Mouse (Mus musculus) liver, embryonic 11.5 days (tissue): ENCODE measurements around the gene Acot4. TPM values are rescaled to one million over a fixed set of nuclear protein-coding genes. Genes with fewer than 3 reads are reported as not detected.
A peak's percentile ranks its signal among the peaks of the same experiment; 100 is the strongest.
"Not testable (repeated sequence)": the region's sequence is repeated elsewhere in the genome, so short reads cannot be mapped to it uniquely, and the experiment has no call there.

ENCODE experiments used
- ATAC-seq: fragments of 200-750 bp; cut with Nextera tagmentation; replicated peaks from 2 replicates; pipeline ENCODE4 v1.8.0; 2017; ENCODE audit warnings: moderate number of reproducible peaks, mild to moderate bottlenecking, moderate TSS enrichment, moderate library complexity; ENCODE audit not compliant: low FRiP score
- DNase-seq: peaks from one replicate; pipeline ENCODE4 v3.0.0-alpha.2; 2017; ENCODE audit warnings: low spot score
- H3K27ac ChIP-seq: fragments of 300-500 bp; sonication (generic); 2 replicates; pipeline ENCODE4 v1.5.1; 2014; ENCODE audit warnings: mild to moderate bottlenecking, low read depth, low read length, control low read depth
- H3K27me3 ChIP-seq: fragments of 300-500 bp; sonication (generic); replicated peaks from 2 replicates; pipeline ENCODE4 v1.6.1; 2014; ENCODE audit warnings: low read length, mixed read lengths; ENCODE audit not compliant: control insufficient read depth, insufficient read depth
- H3K36me3 ChIP-seq: fragments of 300-500 bp; sonication (generic); 2 replicates; pipeline ENCODE4 v1.6.1; 2014; ENCODE audit warnings: mild to moderate bottlenecking, low read length, moderate library complexity, mixed read lengths; ENCODE audit not compliant: control insufficient read depth, insufficient read depth
- H3K4me1 ChIP-seq: fragments of 300-500 bp; sonication (generic); replicated peaks from 2 replicates; pipeline ENCODE4 v1.6.1; 2014; ENCODE audit warnings: low read length, mixed read lengths; ENCODE audit not compliant: control insufficient read depth, insufficient read depth
- H3K4me2 ChIP-seq: fragments of 300-500 bp; sonication (generic); 2 replicates; pipeline ENCODE4 v1.6.1; 2014; ENCODE audit warnings: mild to moderate bottlenecking, control low read depth, moderate library complexity
- H3K4me3 ChIP-seq: fragments of 300-500 bp; sonication (generic); 2 replicates; pipeline ENCODE4 v1.5.1; 2014; ENCODE audit warnings: low read depth, low read length, control low read depth
- H3K9ac ChIP-seq: fragments of 300-500 bp; sonication (generic); 2 replicates; pipeline ENCODE4 v1.6.1; 2014; ENCODE audit warnings: low read depth, low read length, control low read depth
- H3K9me3 ChIP-seq: fragments of 300-500 bp; sonication (generic); 2 replicates; pipeline ENCODE4 v1.6.1; 2016; ENCODE audit warnings: low read length, inconsistent platforms, mixed read lengths; ENCODE audit not compliant: control insufficient read depth
- WGBS: fragments of 180-500 bp; shearing (Covaris S2); extraction: QIAGEN DNeasy Blood & Tissue Kit; methylation state at CpG from one replicate; pipeline ENCODE4 v1.1.7; 2014; 5-methylcytosine and 5-hydroxymethylcytosine counted together
- polyA plus RNA-seq: library from polyadenylated mRNA; unstranded; fragments of >200 nt; fragmentation: Nextera tagmentation; extraction: Ambion mirVana; gene quantifications from 2 replicates; pipeline ENCODE4 v1.2.1, GENCODE M21; 2014

Acot4 gene
- polyA plus RNA-seq, 1 experiment from 2014 or later = 8.4 TPM

GRCm38 (mm10) chr12:84060946-84061345, 22.8 kb downstream of the Acot4 start:
- no peak for ATAC-seq

GRCm38 (mm10) chr12:84062336-84062735, 24.2 kb downstream of the Acot4 start:
- no peaks in the 10 kb centered on the region for H3K9me3 ChIP-seq
- 85% methylated on average over 20 of the region's 20 CpGs for WGBS
- H3K4me3 ChIP-seq = no peak overlapping the region
- no peak overlapping the region for H3K9ac ChIP-seq
- no peak overlapping the region for H3K27ac ChIP-seq
- DNase-seq = no peak
- H3K4me1 ChIP-seq = no peaks in the 10 kb centered on the region
- no peaks in the 10 kb centered on the region for H3K36me3 ChIP-seq
- no peak for ATAC-seq
- no peak overlapping the region for H3K4me2 ChIP-seq
- H3K27me3 ChIP-seq = 0 out of 2 replicates have a peak, but pooled peaks cover 4% of the 10 kb centered on the region

More at GRCm38 (mm10) chr12:84060946-84061345, 22.8 kb downstream of the Acot4 start:
- Histone ChIP-seq H3K4me3 (no peak overlapping the region), H3K4me1 (no peaks in the 10 kb centered on the region), H3K9me3 (no peaks in the 10 kb centered on the region), H3K27ac (no peak overlapping the region), H3K4me2 (no peak overlapping the region), H3K36me3 (no peaks in the 10 kb centered on the region), H3K9ac (no peak overlapping the region), H3K27me3 (no peaks in the 10 kb centered on the region)
- WGBS = 13% methylated on average over 2 of the region's 2 CpGs
- DNase-seq = no peak

GRCm38 (mm10) chr12:84063228-84063627, 25.0 kb downstream of the Acot4 start:
- ATAC-seq (no peak), DNase-seq (no peak)
- Histone ChIP-seq H3K4me1 (no peaks in the 10 kb centered on the region), H3K27me3 (peaks cover 9% of the 10 kb centered on the region), H3K4me2 (no peak overlapping the region), H3K9ac (no peak overlapping the region), H3K27ac (no peak overlapping the region), H3K36me3 (no peaks in the 10 kb centered on the region), H3K9me3 (no peaks in the 10 kb centered on the region), H3K4me3 (no peak overlapping the region)
- 64% methylated on average over 5 of the region's 5 CpGs for WGBS

GRCm38 (mm10) chr12:84063833-84064232, 25.7 kb downstream of the Acot4 start:
- no peaks in the 10 kb centered on the region for H3K4me1 ChIP-seq
- H3K9ac ChIP-seq = no peak overlapping the region
- H3K36me3 ChIP-seq = no peaks in the 10 kb centered on the region
- H3K27ac ChIP-seq = no peak overlapping the region
- no peaks in the 10 kb centered on the region for H3K9me3 ChIP-seq
- H3K4me3 ChIP-seq = no peak overlapping the region
- no peak overlapping the region for H3K4me2 ChIP-seq
- WGBS = 69% methylated on average over 2 of the region's 2 CpGs
- DNase-seq (no peak), ATAC-seq (no peak)
- H3K27me3 ChIP-seq = peaks cover 15% of the 10 kb centered on the region

- ATAC-seq = no peak
- H3K4me3 ChIP-seq = no peak overlapping the region
- no peaks in the 10 kb centered on the region for H3K4me1 ChIP-seq
- no peak overlapping the region for H3K4me2 ChIP-seq
- peaks cover 23% of the 10 kb centered on the region for H3K27me3 ChIP-seq
- DNase-seq = no peak
- H3K9me3 ChIP-seq = no peaks in the 10 kb centered on the region
- no peak overlapping the region for H3K9ac ChIP-seq
- no peak overlapping the region for H3K27ac ChIP-seq
- WGBS = 68% methylated on average over 8 of the region's 8 CpGs
- H3K36me3 ChIP-seq = no peaks in the 10 kb centered on the region
Observed at GRCm38 (mm10) chr12:84064621-84065020, 26.4 kb downstream of the Acot4 start.

GRCm38 (mm10) chr12:84067752-84068151, 29.6 kb downstream of the Acot4 start:
- DNase-seq (no peak), ATAC-seq (no peak)
- H3K4me1 ChIP-seq = no peaks in the 10 kb centered on the region
- H3K4me2 ChIP-seq = no peak overlapping the region
- no peaks in the 10 kb centered on the region for H3K9me3 ChIP-seq
- no peaks in the 10 kb centered on the region for H3K36me3 ChIP-seq
- H3K9ac ChIP-seq = no peak overlapping the region
- WGBS = 68% methylated on average over 4 of the region's 4 CpGs
- H3K4me3 ChIP-seq = no peak overlapping the region
- H3K27me3 ChIP-seq = peaks cover 40% of the 10 kb centered on the region
- no peak overlapping the region for H3K27ac ChIP-seq

- Histone ChIP-seq H3K9me3 (no peaks in the 10 kb centered on the region), H3K36me3 (no peaks in the 10 kb centered on the region), H3K9ac (no peak overlapping the region), H3K27me3 (peaks cover 40% of the 10 kb centered on the region), H3K27ac (no peak overlapping the region), H3K4me1 (no peaks in the 10 kb centered on the region), H3K4me2 (no peak overlapping the region), H3K4me3 (no peak overlapping the region)
- ATAC-seq (no peak), DNase-seq (no peak)
- WGBS = 61% methylated on average over 8 of the region's 8 CpGs
Observed at GRCm38 (mm10) chr12:84068296-84068695, 30.1 kb downstream of the Acot4 start.

GRCm38 (mm10) chr12:84068986-84069385, 30.8 kb downstream of the Acot4 start, which contains the start of gene Acot5:
Gene Acot5 (plus strand): TSS chr12:84069325.
- no peak for DNase-seq
- WGBS = 46% methylated on average over 9 of the region's 9 CpGs
- H3K9me3 ChIP-seq = no peaks in the 10 kb centered on the region
- H3K27me3 ChIP-seq = peaks cover 40% of the 10 kb centered on the region
- H3K36me3 ChIP-seq = no peaks in the 10 kb centered on the region
- peak within 1 kb of the TSS; percentile 40 for H3K4me3 ChIP-seq
- no peak for ATAC-seq
- H3K4me2 ChIP-seq = peak within 1 kb of the TSS; percentile 61
- H3K9ac ChIP-seq = no peak within 1 kb of the TSS
- no peak within 1 kb of the TSS for H3K27ac ChIP-seq
- no peaks in the 10 kb centered on the region for H3K4me1 ChIP-seq

- not testable (repeated sequence) for H3K9me3 ChIP-seq, H3K27ac ChIP-seq, H3K4me1 ChIP-seq, H3K9ac ChIP-seq, DNase-seq, H3K36me3 ChIP-seq, ATAC-seq
- H3K27me3 ChIP-seq = peaks cover 40% of the 10 kb centered on the region
- H3K4me3 ChIP-seq = peak overlapping the region; percentile 40
- H3K4me2 ChIP-seq = peak overlapping the region; percentile 61
- 4% methylated on average over 32 of the region's 52 CpGs for WGBS
Observed at GRCm38 (mm10) chr12:84069582-84069981, 31.4 kb downstream of the Acot4 start.
